In genomic region chr11:75521609-75522008, GRCm38 (mm10) we compare ENCODE assay signal across 27 mouse cellular contexts. TPM values are rescaled to one million over a fixed set of nuclear protein-coding genes. Genes with fewer than 3 reads are reported as not detected.
"Had no signal": no experiment of that assay in that cellular context is flagged by ENCODE, and none has a peak within 500 bp of the region (broad histone marks: within the 10 kb centered on the region; RNA-seq: fewer than 3 reads in every experiment).

No protein-coding gene starts in this region.

- H3K4me1 ChIP-seq: embryonic facial prominence, embryonic 10.5 days; embryonic facial prominence, embryonic 12.5 days; embryonic facial prominence, embryonic 13.5 days; embryonic facial prominence, embryonic 15.5 days; forebrain, embryonic 10.5 days; forebrain, embryonic 12.5 days; forebrain, embryonic 13.5 days; forebrain, embryonic 15.5 days had no signal

- H3K9me3 ChIP-seq: embryonic facial prominence, embryonic 10.5 days; embryonic facial prominence, embryonic 12.5 days; embryonic facial prominence, embryonic 13.5 days; embryonic facial prominence, embryonic 15.5 days; forebrain, embryonic 10.5 days; forebrain, embryonic 12.5 days; forebrain, embryonic 13.5 days; forebrain, embryonic 15.5 days had no signal

- H3K36me3 ChIP-seq: embryonic facial prominence, embryonic 10.5 days; embryonic facial prominence, embryonic 12.5 days; embryonic facial prominence, embryonic 13.5 days; embryonic facial prominence, embryonic 15.5 days; forebrain, embryonic 10.5 days; forebrain, embryonic 12.5 days; forebrain, embryonic 15.5 days had no signal

- H3K27me3 ChIP-seq: embryonic facial prominence, embryonic 12.5 days; embryonic facial prominence, embryonic 13.5 days; embryonic facial prominence, embryonic 15.5 days; forebrain, embryonic 12.5 days; forebrain, embryonic 13.5 days; forebrain, embryonic 15.5 days had no signal

- H3K9ac ChIP-seq: embryonic facial prominence, embryonic 12.5 days; embryonic facial prominence, embryonic 13.5 days; embryonic facial prominence, embryonic 15.5 days; forebrain, embryonic 12.5 days; forebrain, embryonic 13.5 days; forebrain, embryonic 15.5 days; forebrain, postnatal 0 days had no signal

- H3K27ac ChIP-seq: embryonic facial prominence, embryonic 10.5 days; embryonic facial prominence, embryonic 12.5 days; embryonic facial prominence, embryonic 13.5 days; embryonic facial prominence, embryonic 15.5 days; forebrain, embryonic 10.5 days; forebrain, embryonic 12.5 days; forebrain, embryonic 13.5 days; forebrain, embryonic 15.5 days; gastrocnemius, adult 2 months had no signal

- H3K4me2 ChIP-seq: embryonic facial prominence, embryonic 12.5 days; embryonic facial prominence, embryonic 13.5 days; embryonic facial prominence, embryonic 15.5 days; forebrain, embryonic 12.5 days; forebrain, embryonic 13.5 days; forebrain, embryonic 15.5 days had no signal

- ATAC-seq: forebrain, embryonic 13.5 days; forebrain, embryonic 14.5 days; forebrain, embryonic 15.5 days; forebrain, embryonic 16.5 days; forebrain, postnatal 0 days had no signal

- H3K4me3 ChIP-seq: embryonic facial prominence, embryonic 10.5 days; embryonic facial prominence, embryonic 12.5 days; embryonic facial prominence, embryonic 13.5 days; embryonic facial prominence, embryonic 15.5 days; erythroblast, embryonic 14.5 days; forebrain, embryonic 10.5 days; forebrain, embryonic 12.5 days; forebrain, embryonic 13.5 days; forebrain, embryonic 15.5 days; gastrocnemius, adult 2 months had no signal

- DNase-seq: cerebellum, adult 18-20 months; cerebellum, adult 2 months; cerebellum, adult 8-10 months; cerebellum, adult 9-10 months; cerebellum, postnatal 10 days; cerebellum, postnatal 14 days; cerebellum, postnatal 25 days; cerebellum, postnatal 36 days; embryo, embryonic 11 days; forebrain, postnatal 0 days; gastrocnemius, adult 2 months; gastrocnemius, postnatal 10 days; gastrocnemius, postnatal 14 days; gastrocnemius, postnatal 25 days; gastrocnemius, postnatal 36 days; heart, adult 11 months had no signal

RNA-seq across cellular contexts. Expression of gene Rilp, which starts 11.7 kb away (rescaled TPM):
- polyA plus RNA-seq: embryonic facial prominence, embryonic 13.5 days had no signal
